In genomic region chr10:59829886-59830285, GRCm38 (mm10) we compare ENCODE assay signal across 21 mouse cellular contexts. TPM values are rescaled to one million over a fixed set of nuclear protein-coding genes. Genes with fewer than 3 reads are reported as not detected.
DNase-seq lines count a peak whose midpoint lies in the region; ATAC-seq and TF ChIP-seq lines count a peak whose summit lies in the region.
"Had no signal": no experiment of that assay in that cellular context is flagged by ENCODE, and none has a peak within 500 bp of the region (broad histone marks: within the 10 kb centered on the region; RNA-seq: fewer than 3 reads in every experiment).

No protein-coding gene starts in this region.

- no peak for TF ChIP-seq EP300 in lung, postnatal 0 days (IDR thresholded peaks at IDR 0.05)

- no peaks in the 10 kb centered on the region for H3K4me1 ChIP-seq in forebrain, postnatal 0 days (ENCODE audit: insufficient read depth)
- H3K4me1 ChIP-seq in forebrain, embryonic 14.5 days (ENCODE audit: control insufficient read depth, insufficient read depth, low read length): no peaks in the 10 kb centered on the region
- no peaks in the 10 kb centered on the region for H3K4me1 ChIP-seq in lung, postnatal 0 days (ENCODE audit: insufficient read depth, low read depth, low read length)
- no peaks in the 10 kb centered on the region for H3K4me1 ChIP-seq in small intestine, adult 2 months (ENCODE audit: control insufficient read depth, insufficient read depth, insufficient read length, low read length)
- H3K4me1 ChIP-seq: embryonic facial prominence, embryonic 12.5 days; neural tube, embryonic 12.5 days had no signal

- H3K4me3 ChIP-seq in forebrain, postnatal 0 days (ENCODE audit: low read depth, low read length): no peak overlapping the region
- no peak overlapping the region for H3K4me3 ChIP-seq in forebrain, embryonic 14.5 days (ENCODE audit: low read depth, low read length)
- no peak overlapping the region for H3K4me3 ChIP-seq in layer of hippocampus, adult 2 months
- no peak overlapping the region for H3K4me3 ChIP-seq in lung, postnatal 0 days (ENCODE audit: low read depth, low read length)
- no peak overlapping the region for H3K4me3 ChIP-seq in small intestine, adult 2 months (ENCODE audit: low read depth, low read length)
- H3K4me3 ChIP-seq: embryonic facial prominence, embryonic 12.5 days; erythroblast, embryonic 14.5 days; heart, embryonic 12.5 days; hindbrain, embryonic 13.5 days; liver, embryonic 13.5 days; neural tube, embryonic 12.5 days had no signal

- ATAC-seq in forebrain, postnatal 0 days: no peak
- no peak for ATAC-seq in forebrain, embryonic 14.5 days
- ATAC-seq in lung, postnatal 0 days: no peak
- ATAC-seq: forebrain, embryonic 16.5 days had no signal

- 94% methylated on average over 6 of the region's 6 CpGs for WGBS in forebrain, postnatal 0 days
- WGBS in forebrain, embryonic 14.5 days: 98% methylated on average over 6 of the region's 6 CpGs
- WGBS in lung, postnatal 0 days: 95% methylated on average over 6 of the region's 6 CpGs
- 98% methylated on average over 6 of the region's 6 CpGs for WGBS in small intestine, adult 2 months

- H3K27ac ChIP-seq in forebrain, postnatal 0 days (ENCODE audit: low read depth, low read length): no peak overlapping the region
- H3K27ac ChIP-seq in forebrain, embryonic 14.5 days (ENCODE audit: low read depth, low read length): no peak overlapping the region
- H3K27ac ChIP-seq in layer of hippocampus, adult 2 months: no peak overlapping the region
- no peak overlapping the region for H3K27ac ChIP-seq in lung, postnatal 0 days (ENCODE audit: low read length)
- H3K27ac ChIP-seq in small intestine, adult 2 months (ENCODE audit: insufficient read depth, low read depth, low read length): no peak overlapping the region
- H3K27ac ChIP-seq: embryonic facial prominence, embryonic 12.5 days; hindbrain, embryonic 13.5 days; liver, embryonic 13.5 days; neural tube, embryonic 12.5 days had no signal

- no peak overlapping the region for H3K4me2 ChIP-seq in forebrain, postnatal 0 days (ENCODE audit: low read depth)
- H3K4me2 ChIP-seq in forebrain, embryonic 14.5 days (ENCODE audit: low read length): no peak overlapping the region
- H3K4me2 ChIP-seq in lung, postnatal 0 days (replicated peaks; ENCODE audit: low read depth, low read length): no peak overlapping the region
- H3K4me2 ChIP-seq: embryonic facial prominence, embryonic 12.5 days; heart, embryonic 12.5 days; hindbrain, embryonic 13.5 days; liver, embryonic 13.5 days; neural tube, embryonic 12.5 days had no signal

- DNase-seq in forebrain, postnatal 0 days: no peak
- DNase-seq in forebrain, embryonic 14.5 days (ENCODE audit: low spot score): no peak
- no peak for DNase-seq in layer of hippocampus, adult 2 months (ENCODE audit: low spot score in 2 of 2)
- DNase-seq in layer of hippocampus, postnatal 14 days (ENCODE audit: low spot score in 2 of 2): no peak
- no peak for DNase-seq in lung, postnatal 0 days (ENCODE audit: low spot score)
- DNase-seq in lung, postnatal 4 days: no peak
- DNase-seq in adrenal gland, postnatal 10 days: no peak
- DNase-seq: cerebellum, adult 9-11 months; heart, postnatal 14 days; left cerebral cortex, postnatal 4 days; liver, embryonic 13.5 days; lung, postnatal 36 days; right cerebral cortex, adult 18-20 months; thymus, postnatal 36 days had no signal

- TF ChIP-seq CTCF in forebrain, postnatal 0 days (IDR thresholded peaks at IDR 0.05; ENCODE audit: low read depth): peak; percentile 19; the same call in 1 of the 2 replicates
- TF ChIP-seq CTCF in layer of hippocampus, adult 2 months (conservative IDR thresholded peaks at IDR 0.05): peak; percentile 56
- TF ChIP-seq CTCF in lung, postnatal 0 days (IDR thresholded peaks at IDR 0.05): peak; percentile 30; the same call in 1 of the 2 replicates
- TF ChIP-seq CTCF in small intestine, adult 2 months (IDR thresholded peaks at IDR 0.05; ENCODE audit: extremely low read depth, insufficient read length, insufficient replicate concordance, low read depth, low read length): peak; percentile 19; the same call in 1 of the 2 replicates

- TF ChIP-seq POLR2A in small intestine, adult 2 months (IDR thresholded peaks at IDR 0.05; ENCODE audit: low read depth, low read length): no peak

- H3K36me3 ChIP-seq in forebrain, postnatal 0 days (ENCODE audit: insufficient read depth): peaks cover 25% of the 10 kb centered on the region
- peaks cover 27% of the 10 kb centered on the region for H3K36me3 ChIP-seq in forebrain, embryonic 14.5 days (ENCODE audit: control insufficient read depth, insufficient read depth, low read length)
- peaks cover 27% of the 10 kb centered on the region for H3K36me3 ChIP-seq in lung, postnatal 0 days (ENCODE audit: insufficient read depth, low read length)
- H3K36me3 ChIP-seq in small intestine, adult 2 months (ENCODE audit: control insufficient read depth, insufficient read depth, low read length): peaks cover 37% of the 10 kb centered on the region

- H3K9me3 ChIP-seq in forebrain, postnatal 0 days (ENCODE audit: low read length): no peaks in the 10 kb centered on the region
- no peaks in the 10 kb centered on the region for H3K9me3 ChIP-seq in forebrain, embryonic 14.5 days (replicated peaks; ENCODE audit: control insufficient read depth, low read length)
- no peaks in the 10 kb centered on the region for H3K9me3 ChIP-seq in lung, postnatal 0 days (ENCODE audit: low read length)
- H3K9me3 ChIP-seq: embryonic facial prominence, embryonic 12.5 days; hindbrain, embryonic 13.5 days; neural tube, embryonic 12.5 days had no signal

- H3K9ac ChIP-seq in forebrain, postnatal 0 days: no peak overlapping the region
- no peak overlapping the region for H3K9ac ChIP-seq in forebrain, embryonic 14.5 days (ENCODE audit: low read length)
- no peak overlapping the region for H3K9ac ChIP-seq in lung, postnatal 0 days (replicated peaks; ENCODE audit: low read depth)
- H3K9ac ChIP-seq: embryonic facial prominence, embryonic 12.5 days; heart, embryonic 12.5 days; hindbrain, embryonic 13.5 days; liver, embryonic 13.5 days; neural tube, embryonic 12.5 days had no signal

- no peaks in the 10 kb centered on the region for H3K27me3 ChIP-seq in forebrain, postnatal 0 days (ENCODE audit: insufficient read depth, low read length)
- no peaks in the 10 kb centered on the region for H3K27me3 ChIP-seq in forebrain, embryonic 14.5 days (replicated peaks; ENCODE audit: control insufficient read depth, insufficient read depth, low read length)
- H3K27me3 ChIP-seq in lung, postnatal 0 days (replicated peaks; ENCODE audit: insufficient read depth, low read length): no peaks in the 10 kb centered on the region
- H3K27me3 ChIP-seq in small intestine, adult 2 months (ENCODE audit: control insufficient read depth, insufficient read depth, low read length): no peaks in the 10 kb centered on the region
- H3K27me3 ChIP-seq: embryonic facial prominence, embryonic 12.5 days; heart, embryonic 12.5 days; hindbrain, embryonic 13.5 days; liver, embryonic 13.5 days; neural tube, embryonic 12.5 days had no signal

RNA-seq across cellular contexts. Expression of gene Dnajb12, which starts 49.5 kb away (rescaled TPM):
- 35.2 and 41.1 TPM in 2 replicates for total RNA-seq in forebrain, postnatal 0 days (2014; rRNA removed)
- 21.2 and 23.5 TPM in 2 replicates for polyA plus RNA-seq in forebrain, postnatal 0 days (2015; fragmentation: Nextera tagmentation; extraction: Ambion mirVana)
- 18.8 and 19.7 TPM in 2 replicates for polyA plus RNA-seq in forebrain, embryonic 14.5 days (2014; fragmentation: Nextera tagmentation; extraction: Ambion mirVana)
- 10 to 100 TPM; 54.4 to 56.8 TPM for total RNA-seq in layer of hippocampus, adult 2 months (2021)
- 10 to 100 TPM; 48.0 to 50.1 TPM for total RNA-seq in layer of hippocampus, postnatal 14 days (2021)
- polyA plus RNA-seq in lung, postnatal 0 days (2015; fragmentation: Nextera tagmentation; extraction: Ambion mirVana): 19.8 and 24.4 TPM in 2 replicates
- 43.1 and 86.2 TPM in 2 replicates for polyA plus RNA-seq in small intestine, adult 2 months (2012; rRNA removed)
- 10 to 100 TPM; 45.4 to 52.7 TPM for total RNA-seq in adrenal gland, postnatal 10 days (2021)
